Mouse (Mus musculus) thymus, adult 2 months (tissue): ENCODE data around the gene Olfr1261.

Experiments used
- CTCF ChIP-seq: fragments of 200-500 bp; IDR thresholded peaks from 2 replicates; pipeline ENCODE4 v1.5.1; 2012; ENCODE audit warnings: mild to moderate bottlenecking, control low read depth, low read length, moderate library complexity, borderline replicate concordance; ENCODE audit not compliant: control insufficient read depth, poor library complexity, insufficient read depth; ENCODE audit errors: extremely low read depth
- POLR2A ChIP-seq: fragments of 200-500 bp; IDR thresholded peaks from 2 replicates; pipeline ENCODE4 v1.6.1; 2012; ENCODE audit warnings: mild to moderate bottlenecking, low read length, control low read depth, moderate library complexity; ENCODE audit not compliant: control insufficient read depth, poor library complexity, insufficient read depth; ENCODE audit errors: extremely low read depth

GRCm38 (mm10) chr2:89977709-89978108, 13.3 kb upstream of the Olfr1261 start:
- TF ChIP-seq CTCF (no peak), POLR2A (no peak)
